Mouse (Mus musculus): Measurements from ENCODE around the gene Cluap1. TPM values are rescaled to one million over a fixed set of nuclear protein-coding genes. Genes with fewer than 3 reads are reported as not detected.
"Not testable (repeated sequence)": the region's sequence is repeated elsewhere in the genome, so short reads cannot be mapped to it uniquely, and the experiment has no call there.

Cluap1 gene
- polyA plus RNA-seq, 1 experiment = 19.4 TPM

DNA sequence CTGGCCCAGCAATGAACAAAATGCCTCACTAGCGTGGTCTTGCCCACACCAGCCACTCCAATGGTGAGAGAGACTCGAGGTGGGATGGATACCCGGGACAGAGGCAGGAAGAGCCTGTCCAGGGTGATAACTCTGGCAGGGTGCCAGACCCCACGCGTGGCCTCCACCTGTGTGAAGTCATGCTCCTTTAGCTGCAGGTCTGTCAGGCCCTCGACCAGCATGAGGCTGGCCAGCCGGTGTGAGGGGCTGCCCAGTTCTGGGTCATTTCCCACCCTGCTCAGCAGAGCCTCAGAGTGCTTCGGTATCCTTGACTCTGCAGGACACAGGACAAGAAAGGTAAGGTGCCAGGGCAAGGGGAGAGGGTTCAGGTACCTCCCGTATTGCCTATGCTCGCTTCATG lies 56.4 kb downstream of the Cluap1 start:
- 82% methylated on average over 10 of the region's 10 CpGs for whole genome bisulfite sequencing
- Histone ChIP-seq H3K27me3 (ENCODE audit: control insufficient read depth, insufficient read depth, low read length) (no peaks in the 10 kb centered on the region), H3K4me3 (ENCODE audit: control insufficient read depth, insufficient read depth, low read length) (no peak overlapping the region), H3K4me1 (replicated peaks; ENCODE audit: control insufficient read depth, insufficient read depth, low read length) (no peaks in the 10 kb centered on the region), H3K36me3 (ENCODE audit: control insufficient read depth, insufficient read depth, low read length) (peaks cover 9% of the 10 kb centered on the region; the same call in 1 of the 2 replicates), H3K27ac (ENCODE audit: control insufficient read depth, insufficient read depth, low read length) (no peak overlapping the region)
- TF ChIP-seq CTCF (IDR thresholded peaks at IDR 0.05; ENCODE audit: borderline replicate concordance, control insufficient read depth, extremely low read depth, insufficient read depth, low read length, poor library complexity) (no peak), POLR2A (IDR thresholded peaks at IDR 0.05; ENCODE audit: control insufficient read depth, extremely low read depth, insufficient read depth, low read length, poor library complexity) (no peak)
- DNase-seq = no peak

DNA sequence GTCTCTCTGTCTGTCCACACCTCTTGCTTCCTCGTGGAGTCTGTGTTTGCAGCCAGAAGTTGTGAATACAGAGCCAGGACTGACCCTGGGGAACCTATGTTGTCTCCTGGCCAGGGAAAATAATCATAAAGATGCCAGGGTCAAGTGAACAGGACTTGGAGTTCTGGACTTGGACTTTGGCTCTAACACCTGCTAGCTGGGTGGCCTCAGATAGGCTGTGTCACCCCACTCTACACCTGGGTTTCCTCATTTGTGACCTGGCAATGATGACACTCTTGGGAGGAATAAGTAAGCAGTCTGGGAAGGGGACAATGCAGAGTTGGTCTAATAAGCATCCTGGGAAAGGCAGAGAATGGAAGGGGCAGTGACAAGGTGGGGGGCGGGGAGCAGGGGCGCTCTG lies 56.9 kb downstream of the Cluap1 start:
- DNase-seq = no peak
- Histone ChIP-seq H3K36me3 (ENCODE audit: control insufficient read depth, insufficient read depth, low read length) (peaks cover 9% of the 10 kb centered on the region; the same call in 1 of the 2 replicates), H3K27ac (ENCODE audit: control insufficient read depth, insufficient read depth, low read length) (no peak overlapping the region), H3K4me1 (replicated peaks; ENCODE audit: control insufficient read depth, insufficient read depth, low read length) (no peaks in the 10 kb centered on the region), H3K4me3 (ENCODE audit: control insufficient read depth, insufficient read depth, low read length) (no peak overlapping the region), H3K27me3 (ENCODE audit: control insufficient read depth, insufficient read depth, low read length) (no peaks in the 10 kb centered on the region)
- no peak for TF ChIP-seq POLR2A (IDR thresholded peaks at IDR 0.05; ENCODE audit: control insufficient read depth, extremely low read depth, insufficient read depth, low read length, poor library complexity)
- no peak for TF ChIP-seq CTCF (IDR thresholded peaks at IDR 0.05; ENCODE audit: borderline replicate concordance, control insufficient read depth, extremely low read depth, insufficient read depth, low read length, poor library complexity)
- 93% methylated on average over 3 of the region's 3 CpGs for WGBS

DNA sequence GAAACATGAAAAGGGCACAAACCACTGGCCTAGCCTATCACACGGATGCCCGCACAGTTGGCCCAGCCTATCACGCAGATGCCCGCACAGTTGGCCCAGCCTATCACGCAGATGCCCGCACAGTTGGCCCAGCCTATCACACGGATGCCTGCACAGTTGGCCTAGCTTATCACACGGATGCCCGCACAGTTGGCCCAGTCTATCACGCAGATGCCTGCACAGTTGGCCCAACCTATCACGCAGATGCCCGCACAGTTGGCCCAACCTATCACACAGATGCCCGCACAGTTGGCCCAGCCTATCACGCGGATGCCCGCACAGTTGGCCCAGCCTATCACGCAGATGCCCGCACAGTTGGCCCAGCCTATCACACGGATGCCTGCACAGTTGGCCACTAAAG lies 65.9 kb downstream of the Cluap1 start:
- not testable (repeated sequence) for H3K27ac ChIP-seq (ENCODE audit: control insufficient read depth, insufficient read depth, low read length); DNase-seq; H3K27me3 ChIP-seq (ENCODE audit: control insufficient read depth, insufficient read depth, low read length); H3K4me3 ChIP-seq (ENCODE audit: control insufficient read depth, insufficient read depth, low read length); H3K36me3 ChIP-seq (ENCODE audit: control insufficient read depth, insufficient read depth, low read length)
- WGBS = 98% methylated on average over 19 of the region's 19 CpGs
- peaks cover 28% of the 10 kb centered on the region for H3K4me1 ChIP-seq (replicated peaks; ENCODE audit: control insufficient read depth, insufficient read depth, low read length)

DNA sequence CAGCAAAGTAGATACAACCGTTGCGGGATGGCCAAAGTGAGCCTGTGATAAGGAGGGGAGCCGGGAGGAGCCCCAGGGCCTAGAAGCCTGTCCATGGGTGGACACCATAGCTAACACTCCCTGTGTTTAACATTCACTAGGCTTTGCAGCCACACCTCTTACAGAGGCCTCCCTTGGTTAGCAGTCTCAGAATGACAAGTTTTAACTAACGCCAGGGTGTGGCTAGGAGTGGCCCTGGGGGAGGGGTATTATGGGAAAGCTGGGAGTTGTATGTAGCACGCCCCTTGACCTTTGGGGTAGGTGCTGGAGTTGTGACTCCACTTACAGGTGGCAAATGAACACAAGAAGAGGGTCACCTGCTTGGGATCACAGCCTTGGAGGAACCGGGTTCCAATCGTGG lies 67.1 kb downstream of the Cluap1 start:
- peak overlapping the region; percentile 77 for H3K27ac ChIP-seq (ENCODE audit: control insufficient read depth, insufficient read depth, low read length)
- H3K4me3 ChIP-seq (ENCODE audit: control insufficient read depth, insufficient read depth, low read length) = peak overlapping the region; percentile 62
- DNase-seq = no peak
- TF ChIP-seq POLR2A (IDR thresholded peaks at IDR 0.05; ENCODE audit: control insufficient read depth, extremely low read depth, insufficient read depth, low read length, poor library complexity) = no peak
- TF ChIP-seq CTCF (IDR thresholded peaks at IDR 0.05; ENCODE audit: borderline replicate concordance, control insufficient read depth, extremely low read depth, insufficient read depth, low read length, poor library complexity) = no peak
- H3K27me3 ChIP-seq (ENCODE audit: control insufficient read depth, insufficient read depth, low read length) = no peaks in the 10 kb centered on the region
- WGBS = 59% methylated on average over 7 of the region's 7 CpGs
- H3K4me1 ChIP-seq (replicated peaks; ENCODE audit: control insufficient read depth, insufficient read depth, low read length) = peaks cover 28% of the 10 kb centered on the region
- peaks cover 7% of the 10 kb centered on the region; the same call in 1 of the 2 replicates for H3K36me3 ChIP-seq (ENCODE audit: control insufficient read depth, insufficient read depth, low read length)

DNA sequence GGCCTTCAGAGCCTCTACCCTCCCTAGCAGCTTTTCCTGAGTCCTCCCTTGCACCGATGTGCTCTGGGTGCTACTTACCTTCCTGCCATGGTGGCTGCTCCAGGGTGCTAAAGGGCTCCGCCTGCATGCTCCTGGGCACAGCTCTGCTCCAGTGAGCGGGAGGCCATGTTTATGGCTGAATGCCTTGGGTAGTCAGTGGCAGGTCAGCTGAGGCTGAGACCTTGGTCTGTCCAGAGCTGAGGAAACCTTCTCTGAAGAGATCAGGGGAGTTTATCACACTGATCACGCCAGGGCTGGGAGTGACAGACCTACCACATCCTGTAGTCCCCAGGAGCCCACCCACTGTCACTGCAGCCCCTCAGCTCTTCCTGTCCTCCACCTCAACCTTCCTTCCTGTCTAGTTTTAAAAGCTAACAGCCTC lies 67.7 kb downstream of the Cluap1 start, which contains the start of gene Nlrc3:
Gene Nlrc3 (minus strand): TSS at position 382 of the 421 bp plus-strand sequence.
- 3% methylated on average over 4 of the region's 4 CpGs for WGBS
- peak; percentile 68 for DNase-seq
- H3K27me3 ChIP-seq (ENCODE audit: control insufficient read depth, insufficient read depth, low read length) = no peaks in the 10 kb centered on the region
- peak within 1 kb of the TSS; percentile 62 for H3K4me3 ChIP-seq (ENCODE audit: control insufficient read depth, insufficient read depth, low read length)
- peaks cover 11% of the 10 kb centered on the region; the same call in 1 of the 2 replicates for H3K36me3 ChIP-seq (ENCODE audit: control insufficient read depth, insufficient read depth, low read length)
- TF ChIP-seq POLR2A (IDR thresholded peaks at IDR 0.05; ENCODE audit: control insufficient read depth, extremely low read depth, insufficient read depth, low read length, poor library complexity) (peak; percentile 40; the same call in 1 of the 2 replicates), CTCF (IDR thresholded peaks at IDR 0.05; ENCODE audit: borderline replicate concordance, control insufficient read depth, extremely low read depth, insufficient read depth, low read length, poor library complexity) (peak; percentile 42; the same call in 1 of the 2 replicates)
- H3K4me1 ChIP-seq (replicated peaks; ENCODE audit: control insufficient read depth, insufficient read depth, low read length) = peaks cover 28% of the 10 kb centered on the region
- H3K27ac ChIP-seq (ENCODE audit: control insufficient read depth, insufficient read depth, low read length) = peak within 1 kb of the TSS; percentile 77

DNA sequence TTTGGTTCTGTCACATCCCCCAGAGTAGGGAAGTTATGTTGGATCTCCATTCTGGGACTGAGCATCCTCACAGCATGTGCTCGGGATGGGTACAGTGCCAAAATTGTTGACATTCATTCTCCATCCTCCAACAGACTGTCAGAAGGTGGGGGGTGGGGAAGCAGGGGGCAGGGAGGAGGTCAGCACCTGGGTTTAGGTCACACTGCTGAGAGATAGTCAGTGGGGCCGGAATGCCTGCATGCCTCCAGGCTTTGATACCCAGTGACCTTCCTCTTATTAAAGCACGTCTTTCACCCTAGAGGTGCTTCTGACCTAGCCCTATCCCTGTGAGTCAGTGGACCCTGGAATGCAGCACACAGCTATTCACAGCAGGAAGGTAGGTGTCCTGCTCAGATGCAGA lies 68.1 kb downstream of the Cluap1 start:
- H3K4me1 ChIP-seq (replicated peaks; ENCODE audit: control insufficient read depth, insufficient read depth, low read length) = peaks cover 28% of the 10 kb centered on the region
- H3K4me3 ChIP-seq (ENCODE audit: control insufficient read depth, insufficient read depth, low read length) = peak overlapping the region; percentile 62
- H3K36me3 ChIP-seq (ENCODE audit: control insufficient read depth, insufficient read depth, low read length) = peaks cover 11% of the 10 kb centered on the region; the same call in 1 of the 2 replicates
- no peak for DNase-seq
- no peaks in the 10 kb centered on the region for H3K27me3 ChIP-seq (ENCODE audit: control insufficient read depth, insufficient read depth, low read length)
- 24% methylated on average over 3 of the region's 3 CpGs for WGBS
- no peak for TF ChIP-seq POLR2A (IDR thresholded peaks at IDR 0.05; ENCODE audit: control insufficient read depth, extremely low read depth, insufficient read depth, low read length, poor library complexity)
- TF ChIP-seq CTCF (IDR thresholded peaks at IDR 0.05; ENCODE audit: borderline replicate concordance, control insufficient read depth, extremely low read depth, insufficient read depth, low read length, poor library complexity) = no peak
- H3K27ac ChIP-seq (ENCODE audit: control insufficient read depth, insufficient read depth, low read length) = peak overlapping the region; percentile 77; the same call in 1 of the 2 replicates

DNA sequence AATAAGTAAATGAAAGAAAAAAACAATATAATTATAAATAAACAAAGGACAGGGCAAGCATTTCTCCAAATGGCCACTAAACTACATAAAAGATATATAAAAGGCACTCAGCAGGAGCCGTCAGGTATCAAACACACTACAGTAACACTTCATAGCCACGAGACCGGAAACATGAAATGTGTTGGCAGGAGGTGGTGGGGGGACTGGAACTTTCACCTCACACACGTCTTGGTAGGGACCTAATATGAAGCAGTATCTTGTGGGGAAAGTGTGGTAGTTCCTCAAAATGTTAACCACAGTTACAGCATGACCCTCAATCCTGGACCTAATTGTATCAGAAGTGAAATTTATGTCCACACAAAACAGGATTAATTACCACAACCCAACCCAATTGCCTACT lies 73.6 kb downstream of the Cluap1 start:
- WGBS = 21% methylated on average over 4 of the region's 4 CpGs
- Histone ChIP-seq H3K27me3 (ENCODE audit: control insufficient read depth, insufficient read depth, low read length) (no peaks in the 10 kb centered on the region), H3K4me1 (replicated peaks; ENCODE audit: control insufficient read depth, insufficient read depth, low read length) (peaks cover 11% of the 10 kb centered on the region), H3K36me3 (ENCODE audit: control insufficient read depth, insufficient read depth, low read length) (peaks cover 36% of the 10 kb centered on the region), H3K27ac (ENCODE audit: control insufficient read depth, insufficient read depth, low read length) (no peak overlapping the region), H3K4me3 (ENCODE audit: control insufficient read depth, insufficient read depth, low read length) (no peak overlapping the region)
- no peak for DNase-seq
- TF ChIP-seq CTCF (IDR thresholded peaks at IDR 0.05; ENCODE audit: borderline replicate concordance, control insufficient read depth, extremely low read depth, insufficient read depth, low read length, poor library complexity) (no peak), POLR2A (IDR thresholded peaks at IDR 0.05; ENCODE audit: control insufficient read depth, extremely low read depth, insufficient read depth, low read length, poor library complexity) (no peak)
